Mouse (Mus musculus) heart, embryonic 16.5 days (tissue): Measurements from ENCODE around the gene Spats2l. TPM values are rescaled to one million over a fixed set of nuclear protein-coding genes. Genes with fewer than 3 reads are reported as not detected.

ENCODE experiments used
- ATAC-seq: fragments of 200-750 bp; cut with Nextera tagmentation; replicated peaks from 2 replicates; pipeline ENCODE4 v1.8.0; 2017; ENCODE audit warnings: moderate number of reproducible peaks; ENCODE audit not compliant: insufficient read depth, low FRiP score; ENCODE audit errors: extremely low read depth
- H3K27ac ChIP-seq: fragments of 300-500 bp; sonication (generic); 2 replicates; pipeline ENCODE4 v1.5.1; 2014; ENCODE audit warnings: mild to moderate bottlenecking, low read length, control low read depth, moderate library complexity
- H3K27me3 ChIP-seq: fragments of 300-500 bp; sonication (generic); 2 replicates; pipeline ENCODE4 v1.6.1; 2014; ENCODE audit warnings: low read length, mixed read lengths; ENCODE audit not compliant: control insufficient read depth, insufficient read depth
- H3K36me3 ChIP-seq: fragments of 300-500 bp; sonication (generic); 2 replicates; pipeline ENCODE4 v1.6.1; 2014; ENCODE audit not compliant: control insufficient read depth, insufficient read depth
- H3K4me1 ChIP-seq: fragments of 300-500 bp; sonication (generic); 2 replicates; pipeline ENCODE4 v1.6.1; 2014; ENCODE audit warnings: low read length, mixed read lengths; ENCODE audit not compliant: control insufficient read depth, insufficient read depth
- H3K4me2 ChIP-seq: fragments of 300-500 bp; sonication (generic); 2 replicates; pipeline ENCODE4 v1.6.1; 2014; ENCODE audit warnings: low read depth, mild to moderate bottlenecking, control low read depth, low read length
- H3K4me3 ChIP-seq: fragments of 300-500 bp; sonication (generic); 2 replicates; pipeline ENCODE4 v1.5.1; 2014; ENCODE audit warnings: mild to moderate bottlenecking, control low read depth, low read length
- H3K9ac ChIP-seq: fragments of 300-500 bp; sonication (generic); 2 replicates; pipeline ENCODE4 v1.6.1; 2014; ENCODE audit warnings: low read length, control low read depth
- H3K9me3 ChIP-seq: fragments of 300-500 bp; sonication (generic); replicated peaks from 2 replicates; pipeline ENCODE4 v1.6.1; 2016; ENCODE audit warnings: low read length; ENCODE audit not compliant: control insufficient read depth
- WGBS: fragments of 180-500 bp; shearing (Covaris S2); extraction: QIAGEN DNeasy Blood & Tissue Kit; methylation state at CpG from one replicate; pipeline ENCODE4 v1.1.7; 2014; 5-methylcytosine and 5-hydroxymethylcytosine counted together
- polyA plus RNA-seq: library from polyadenylated mRNA; unstranded; fragments of >200 nt; fragmentation: Nextera tagmentation; extraction: Ambion mirVana; gene quantifications from 2 replicates; pipeline ENCODE4 v1.2.1, GENCODE M21; 2015

Gene Spats2l
- polyA plus RNA-seq, 1 experiment from 2014 or later, result 61.5 TPM

GRCm38 (mm10) chr1:57890259-57890902, 116.4 kb downstream of the Spats2l start:
- 26% methylated on average over 5 of the region's 5 CpGs for WGBS
- Histone ChIP-seq H3K4me2 (peak overlapping the region; percentile 38), H3K4me1 (peaks cover 21% of the 10 kb centered on the region), H3K27me3 (no peaks in the 10 kb centered on the region), H3K36me3 (peaks cover 5% of the 10 kb centered on the region), H3K9me3 (no peaks in the 10 kb centered on the region), H3K27ac (peak overlapping the region; percentile 74), H3K9ac (no peak overlapping the region), H3K4me3 (no peak overlapping the region)
- ATAC-seq, result peak; percentile 87

- Histone ChIP-seq H3K27me3 (no peaks in the 10 kb centered on the region), H3K9me3 (no peaks in the 10 kb centered on the region), H3K4me2 (no peak overlapping the region), H3K4me3 (no peak overlapping the region), H3K4me1 (peaks cover 21% of the 10 kb centered on the region), H3K9ac (no peak overlapping the region), H3K36me3 (peaks cover 6% of the 10 kb centered on the region), H3K27ac (peak overlapping the region; percentile 74)
- 0 out of 2 replicates have a peak, but pooled peaks have one; percentile 23 for ATAC-seq
- WGBS, result 67% methylated on average over 8 of the region's 8 CpGs
Measured at GRCm38 (mm10) chr1:57890903-57891267, 116.9 kb downstream of the Spats2l start.

- Histone ChIP-seq H3K27me3 (no peaks in the 10 kb centered on the region), H3K4me2 (no peak overlapping the region), H3K4me3 (no peak overlapping the region), H3K4me1 (peaks cover 10% of the 10 kb centered on the region), H3K27ac (no peak overlapping the region), H3K36me3 (peaks cover 10% of the 10 kb centered on the region), H3K9ac (no peak overlapping the region), H3K9me3 (no peaks in the 10 kb centered on the region)
- 92% methylated on average over 3 of the region's 3 CpGs for WGBS
- no peak for ATAC-seq
Measured at GRCm38 (mm10) chr1:57901494-57901893, 127.5 kb downstream of the Spats2l start.

- Histone ChIP-seq H3K27me3 (no peaks in the 10 kb centered on the region), H3K9ac (no peak overlapping the region), H3K9me3 (no peaks in the 10 kb centered on the region), H3K27ac (no peak overlapping the region), H3K36me3 (peaks cover 15% of the 10 kb centered on the region), H3K4me1 (peaks cover 10% of the 10 kb centered on the region), H3K4me3 (no peak overlapping the region), H3K4me2 (no peak overlapping the region)
- 75% methylated on average over 7 of the region's 7 CpGs for WGBS
- ATAC-seq, result no peak
Measured at GRCm38 (mm10) chr1:57903793-57904192, 129.8 kb downstream of the Spats2l start.

GRCm38 (mm10) chr1:57905912-57906311, 131.9 kb downstream of the Spats2l start:
- ATAC-seq, result no peak
- Histone ChIP-seq H3K27ac (no peak overlapping the region), H3K36me3 (peaks cover 14% of the 10 kb centered on the region), H3K4me2 (no peak overlapping the region), H3K4me3 (no peak overlapping the region), H3K9ac (no peak overlapping the region), H3K4me1 (peaks cover 10% of the 10 kb centered on the region), H3K27me3 (no peaks in the 10 kb centered on the region), H3K9me3 (no peaks in the 10 kb centered on the region)
- WGBS, result 62% methylated on average over 3 of the region's 3 CpGs

DNA sequence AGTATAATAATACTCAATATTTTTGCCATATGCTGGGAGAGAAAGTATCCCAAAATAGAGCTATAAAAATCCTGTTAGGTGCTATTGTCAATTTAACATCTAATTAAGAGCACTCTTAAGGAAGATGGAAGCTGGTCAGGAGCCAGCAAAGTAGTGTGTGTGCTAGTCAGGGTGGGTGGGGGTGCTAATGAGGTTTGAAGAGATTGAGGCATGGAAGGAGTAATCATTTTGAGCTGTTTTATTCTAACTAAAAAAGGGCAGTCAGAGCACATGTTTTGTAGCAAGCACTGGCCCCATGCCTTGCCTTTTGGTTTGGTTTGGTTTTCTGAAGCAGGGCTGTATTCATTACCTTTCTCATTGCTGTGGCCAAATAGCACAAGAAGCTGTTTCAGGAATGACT, 132.3 kb downstream of the Spats2l start:
- H3K9ac ChIP-seq, result no peak overlapping the region
- no peaks in the 10 kb centered on the region for H3K9me3 ChIP-seq
- no peaks in the 10 kb centered on the region for H3K27me3 ChIP-seq
- peaks cover 14% of the 10 kb centered on the region for H3K36me3 ChIP-seq
- no peak for ATAC-seq
- H3K4me3 ChIP-seq, result no peak overlapping the region
- peak overlapping the region; percentile 51 for H3K27ac ChIP-seq
- H3K4me2 ChIP-seq, result no peak overlapping the region
- H3K4me1 ChIP-seq, result peaks cover 10% of the 10 kb centered on the region

- no peak overlapping the region for H3K4me3 ChIP-seq
- no peak for ATAC-seq
- WGBS, result 86% methylated on average over 6 of the region's 6 CpGs
Measured at GRCm38 (mm10) chr1:57911561-57911960, 137.6 kb downstream of the Spats2l start.

DNA sequence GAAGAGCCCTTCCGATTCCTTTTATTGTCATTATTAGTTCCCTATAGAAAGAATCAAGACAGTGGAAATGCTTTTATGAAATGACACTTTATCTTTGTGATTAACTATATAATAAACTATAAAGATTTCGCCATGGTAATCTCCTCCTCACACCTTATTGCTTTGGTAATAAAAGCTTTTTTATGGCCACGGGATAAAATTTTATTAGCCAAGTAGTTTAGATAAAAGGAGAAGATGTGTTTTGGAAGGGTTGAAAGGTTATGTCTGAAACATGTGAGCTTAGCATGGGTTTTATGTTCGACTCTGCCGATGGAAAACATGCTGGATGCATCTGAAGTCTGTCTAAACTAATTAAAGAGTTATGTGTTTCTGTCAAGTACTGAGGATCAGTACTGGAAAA, 143.4 kb downstream of the Spats2l start:
- ATAC-seq, result no peak
- WGBS, result 83% methylated on average over 5 of the region's 5 CpGs
- no peak overlapping the region for H3K9ac ChIP-seq
- H3K4me1 ChIP-seq, result no peaks in the 10 kb centered on the region
- H3K36me3 ChIP-seq, result peaks cover 2% of the 10 kb centered on the region; the same call in 1 of the 2 replicates
- no peaks in the 10 kb centered on the region for H3K27me3 ChIP-seq
- no peak overlapping the region for H3K4me2 ChIP-seq
- no peak overlapping the region for H3K4me3 ChIP-seq
- H3K27ac ChIP-seq, result no peak overlapping the region
- H3K9me3 ChIP-seq, result no peaks in the 10 kb centered on the region

More at GRCm38 (mm10) chr1:57911561-57911960, 137.6 kb downstream of the Spats2l start:
- Histone ChIP-seq H3K4me2 (no peak overlapping the region), H3K36me3 (peaks cover 11% of the 10 kb centered on the region), H3K27ac (no peak overlapping the region), H3K27me3 (no peaks in the 10 kb centered on the region), H3K9ac (no peak overlapping the region), H3K4me1 (no peaks in the 10 kb centered on the region), H3K9me3 (no peaks in the 10 kb centered on the region)

- Histone ChIP-seq H3K9me3 (no peaks in the 10 kb centered on the region), H3K9ac (no peak overlapping the region)
- WGBS, result 80% methylated on average over 4 of the region's 4 CpGs
Measured at GRCm38 (mm10) chr1:57918567-57918966, 144.6 kb downstream of the Spats2l start.

More at GRCm38 (mm10) chr1:57918567-57918966, 144.6 kb downstream of the Spats2l start:
- Histone ChIP-seq H3K4me1 (no peaks in the 10 kb centered on the region), H3K4me3 (no peak overlapping the region), H3K27ac (no peak overlapping the region), H3K36me3 (peaks cover 2% of the 10 kb centered on the region; the same call in 1 of the 2 replicates), H3K4me2 (no peak overlapping the region), H3K27me3 (no peaks in the 10 kb centered on the region)
- no peak for ATAC-seq
